Mouse (Mus musculus) liver, embryonic 16.5 days (tissue): Measurements from ENCODE around the gene Commd1. TPM values are rescaled to one million over a fixed set of nuclear protein-coding genes. Genes with fewer than 3 reads are reported as not detected.

ENCODE experiments used
- ATAC-seq: fragments of 200-750 bp; cut with Nextera tagmentation; 2 replicates; pipeline ENCODE4 v1.8.0; 2017; ENCODE audit warnings: low read depth, mild to moderate bottlenecking, moderate number of reproducible peaks, moderate library complexity
- H3K27ac ChIP-seq: fragments of 300-500 bp; sonication (generic); 2 replicates; pipeline ENCODE4 v1.5.1; 2014; ENCODE audit warnings: mild to moderate bottlenecking, low read length
- H3K27me3 ChIP-seq: fragments of 300-500 bp; sonication (generic); 2 replicates; pipeline ENCODE4 v1.6.1; 2014; ENCODE audit warnings: low read depth, low read length, mixed read lengths; ENCODE audit not compliant: control insufficient read depth, insufficient read depth
- H3K36me3 ChIP-seq: fragments of 300-500 bp; sonication (generic); 2 replicates; pipeline ENCODE4 v1.6.1; 2014; ENCODE audit warnings: mild to moderate bottlenecking; ENCODE audit not compliant: control insufficient read depth, insufficient read depth
- H3K4me1 ChIP-seq: fragments of 300-500 bp; sonication (generic); 2 replicates; pipeline ENCODE4 v1.6.1; 2014; ENCODE audit warnings: low read depth, low read length, mixed read lengths; ENCODE audit not compliant: control insufficient read depth
- H3K4me2 ChIP-seq: fragments of 300-500 bp; sonication (generic); 2 replicates; pipeline ENCODE4 v1.6.1; 2014; ENCODE audit warnings: low read depth, low read length, mixed read lengths
- H3K4me3 ChIP-seq: fragments of 300-500 bp; sonication (generic); 2 replicates; pipeline ENCODE4 v1.5.1; 2014; ENCODE audit warnings: low read depth, mild to moderate bottlenecking, low read length
- H3K9ac ChIP-seq: fragments of 300-500 bp; sonication (generic); 2 replicates; pipeline ENCODE4 v1.6.1; 2014; ENCODE audit warnings: low read depth, low read length
- H3K9me3 ChIP-seq: fragments of 300-500 bp; sonication (generic); replicated peaks from 2 replicates; pipeline ENCODE4 v1.6.1; 2016; ENCODE audit warnings: low read length; ENCODE audit not compliant: control insufficient read depth
- WGBS: fragments of 180-500 bp; shearing (Covaris S2); extraction: QIAGEN DNeasy Blood & Tissue Kit; methylation state at CpG from one replicate; pipeline ENCODE4 v1.1.7; 2014; ENCODE audit not compliant: insufficient replicate concordance; 5-methylcytosine and 5-hydroxymethylcytosine counted together
- polyA plus RNA-seq: library from polyadenylated mRNA; unstranded; fragments of >200 nt; fragmentation: Nextera tagmentation; extraction: Ambion mirVana; gene quantifications from 2 replicates; pipeline ENCODE4 v1.2.1, GENCODE M21; 2015

Gene Commd1
- polyA plus RNA-seq, 1 experiment from 2014 or later = 165 TPM

DNA sequence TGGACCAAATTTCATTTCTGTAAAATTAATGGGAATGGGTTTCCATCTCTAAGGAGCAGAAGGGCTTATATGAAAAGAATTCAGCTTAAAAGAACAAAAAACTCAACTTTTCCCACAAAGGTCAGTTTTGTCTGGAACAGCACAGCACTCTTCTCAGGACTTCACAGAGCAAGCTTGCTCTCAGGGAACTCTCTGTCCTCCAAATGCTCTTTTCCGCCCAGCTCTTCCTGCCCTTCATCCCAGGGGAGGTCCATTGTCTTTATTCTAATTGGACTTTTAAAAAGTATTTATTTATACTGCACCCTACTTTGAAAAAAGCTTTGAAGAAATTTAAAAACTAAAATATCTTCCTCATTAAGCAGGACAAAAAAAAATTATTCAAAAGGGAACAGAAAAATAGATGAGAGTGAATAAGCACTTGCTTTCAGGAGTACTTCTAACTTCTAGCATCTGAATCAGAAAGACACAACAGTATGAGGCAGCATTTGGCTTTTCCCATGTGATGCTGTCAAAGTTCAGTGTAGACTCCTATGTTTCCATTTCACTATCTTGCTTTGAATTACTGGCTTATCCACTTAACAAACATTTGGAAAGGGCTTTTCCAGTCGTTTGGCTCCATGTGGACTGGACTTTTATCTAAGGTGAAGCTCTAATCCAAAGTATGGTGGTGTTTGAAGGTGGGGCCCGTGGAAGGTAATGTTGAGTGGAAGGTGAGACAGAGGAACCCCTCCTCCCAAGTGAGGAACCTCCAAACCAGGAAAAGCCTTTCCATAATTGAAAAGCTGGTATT lies 101.6 kb downstream of the Commd1 start:
- no peak overlapping the region for H3K9ac ChIP-seq
- H3K4me2 ChIP-seq = no peak overlapping the region
- no peaks in the 10 kb centered on the region for H3K9me3 ChIP-seq
- no peak for ATAC-seq
- no peaks in the 10 kb centered on the region for H3K27me3 ChIP-seq
- 52% methylated on average over 3 of the region's 3 CpGs for WGBS
- no peak overlapping the region for H3K4me3 ChIP-seq
- no peak overlapping the region for H3K27ac ChIP-seq
- H3K36me3 ChIP-seq = no peaks in the 10 kb centered on the region
- H3K4me1 ChIP-seq = peaks cover 5% of the 10 kb centered on the region; the same call in 1 of the 2 replicates

GRCm38 (mm10) chr11:22879645-22880044 lies 102.5 kb downstream of the Commd1 start:
- Histone ChIP-seq H3K27ac (no peak overlapping the region), H3K36me3 (no peaks in the 10 kb centered on the region), H3K4me2 (no peak overlapping the region), H3K4me1 (peaks cover 5% of the 10 kb centered on the region; the same call in 1 of the 2 replicates), H3K27me3 (no peaks in the 10 kb centered on the region), H3K9ac (no peak overlapping the region), H3K9me3 (no peaks in the 10 kb centered on the region), H3K4me3 (no peak overlapping the region)
- 65% methylated on average over 4 of the region's 4 CpGs for WGBS
- no peak for ATAC-seq

- ATAC-seq = peak; percentile 85
- 25% methylated on average over 3 of the region's 3 CpGs for WGBS
- Histone ChIP-seq H3K9me3 (no peaks in the 10 kb centered on the region), H3K4me2 (peak overlapping the region; percentile 12), H3K27ac (no peak overlapping the region), H3K9ac (no peak overlapping the region), H3K4me1 (peaks cover 8% of the 10 kb centered on the region), H3K36me3 (no peaks in the 10 kb centered on the region), H3K27me3 (no peaks in the 10 kb centered on the region), H3K4me3 (no peak overlapping the region)
Measured at GRCm38 (mm10) chr11:22876680-22877330, 105.4 kb downstream of the Commd1 start.

- H3K4me3 ChIP-seq = no peak overlapping the region
- H3K9me3 ChIP-seq = no peaks in the 10 kb centered on the region
- H3K4me1 ChIP-seq = peaks cover 13% of the 10 kb centered on the region
- H3K36me3 ChIP-seq = no peaks in the 10 kb centered on the region
- ATAC-seq = no peak
- no peak overlapping the region for H3K27ac ChIP-seq
- H3K9ac ChIP-seq = no peak overlapping the region
- WGBS = 73% methylated on average over 4 of the region's 4 CpGs
- no peaks in the 10 kb centered on the region for H3K27me3 ChIP-seq
- H3K4me2 ChIP-seq = no peak overlapping the region
Measured at GRCm38 (mm10) chr11:22875279-22875678, 106.9 kb downstream of the Commd1 start.

- Histone ChIP-seq H3K9ac (no peak overlapping the region), H3K36me3 (no peaks in the 10 kb centered on the region), H3K4me1 (peaks cover 13% of the 10 kb centered on the region), H3K4me3 (no peak overlapping the region), H3K4me2 (no peak overlapping the region), H3K27me3 (no peaks in the 10 kb centered on the region), H3K9me3 (no peaks in the 10 kb centered on the region), H3K27ac (no peak overlapping the region)
- 74% methylated on average over 6 of the region's 6 CpGs for WGBS
- no peak for ATAC-seq
Measured at GRCm38 (mm10) chr11:22874747-22875146, 107.4 kb downstream of the Commd1 start.

DNA sequence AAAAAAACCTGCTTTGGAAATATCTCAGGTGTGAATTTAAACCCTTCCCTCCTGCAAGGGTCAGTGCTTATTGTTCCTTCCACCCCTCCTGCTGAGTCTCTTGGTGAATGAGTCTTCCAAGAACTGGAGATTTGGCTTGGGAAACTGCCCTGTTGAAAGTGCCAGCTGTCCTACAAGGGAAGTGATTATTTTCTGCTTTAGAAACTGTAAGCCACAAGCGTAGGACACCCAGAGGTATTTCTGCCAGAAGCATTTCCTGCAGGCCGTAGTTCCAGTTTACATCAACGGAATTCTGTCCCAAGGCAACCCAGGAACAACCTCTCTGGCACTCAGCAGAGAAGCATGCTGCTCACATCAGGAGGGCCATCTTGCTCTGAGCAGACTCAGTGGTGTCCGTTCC lies 108.8 kb downstream of the Commd1 start:
- ATAC-seq = no peak
- H3K4me2 ChIP-seq = no peak overlapping the region
- H3K27ac ChIP-seq = no peak overlapping the region
- no peaks in the 10 kb centered on the region for H3K36me3 ChIP-seq
- WGBS = 56% methylated on average over 4 of the region's 4 CpGs
- no peak overlapping the region for H3K4me3 ChIP-seq
- H3K9ac ChIP-seq = no peak overlapping the region
- H3K9me3 ChIP-seq = no peaks in the 10 kb centered on the region
- no peaks in the 10 kb centered on the region for H3K27me3 ChIP-seq
- H3K4me1 ChIP-seq = peaks cover 13% of the 10 kb centered on the region

DNA sequence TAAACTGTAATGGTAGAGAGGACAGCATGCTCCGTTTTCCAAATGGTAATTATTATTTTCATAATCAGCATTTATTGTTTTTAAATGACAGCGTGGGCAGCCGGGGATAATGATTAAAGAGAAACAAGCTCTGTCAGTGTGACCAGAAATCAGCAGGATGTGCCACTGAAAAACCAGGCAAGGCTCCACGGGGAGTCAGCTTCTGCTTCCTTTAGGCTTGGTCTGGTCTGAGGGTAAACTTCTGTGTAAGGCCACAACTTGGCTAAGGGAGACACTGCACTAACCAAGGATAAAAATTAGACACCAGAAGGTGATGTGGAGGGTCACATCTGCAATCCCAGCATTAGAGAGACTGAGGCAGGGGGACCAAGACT lies 109.9 kb downstream of the Commd1 start:
- H3K4me3 ChIP-seq = peak overlapping the region; percentile 27
- H3K4me1 ChIP-seq = peaks cover 13% of the 10 kb centered on the region
- H3K4me2 ChIP-seq = peak overlapping the region; percentile 47
- no peaks in the 10 kb centered on the region for H3K36me3 ChIP-seq
- no peak for ATAC-seq
- 23% methylated on average over 4 of the region's 4 CpGs for WGBS
- H3K9me3 ChIP-seq = no peaks in the 10 kb centered on the region
- no peak overlapping the region; the same call in 1 of the 2 replicates for H3K9ac ChIP-seq
- peak overlapping the region; percentile 26 for H3K27ac ChIP-seq
- no peaks in the 10 kb centered on the region for H3K27me3 ChIP-seq

DNA sequence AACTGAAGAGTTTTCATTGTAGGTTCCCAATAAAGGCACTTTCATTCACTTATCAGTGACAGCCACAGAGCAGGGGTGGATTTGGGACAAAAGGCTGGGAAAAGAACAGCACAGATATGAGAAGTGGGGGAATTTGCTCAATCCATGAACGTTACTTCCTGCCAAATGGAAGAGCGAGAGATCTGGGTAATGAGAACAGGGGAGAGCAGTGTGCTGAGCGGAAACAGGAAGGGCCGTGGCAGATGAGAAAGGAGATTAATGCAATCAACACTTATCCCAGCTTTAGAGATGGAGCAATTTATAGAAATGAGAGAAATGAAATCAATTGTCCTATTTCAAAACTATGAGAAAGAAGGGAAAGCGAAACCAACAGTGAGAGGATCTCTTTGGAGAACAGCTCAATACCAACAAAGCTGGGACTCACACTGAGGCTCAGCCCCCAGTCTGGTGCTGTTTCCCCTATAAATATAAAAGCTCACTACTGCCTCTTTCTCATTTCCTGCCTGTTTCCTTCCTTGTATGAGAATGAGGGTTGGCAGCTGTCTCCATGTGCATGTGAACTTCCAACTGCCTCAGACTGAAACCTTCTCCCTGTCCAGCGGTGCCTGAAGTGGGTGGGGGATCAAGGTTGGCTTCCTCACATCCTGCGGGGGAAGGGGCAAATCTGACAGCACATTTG lies 110.4 kb downstream of the Commd1 start:
- peak overlapping the region; percentile 10; the same call in 1 of the 2 replicates for H3K9ac ChIP-seq
- ATAC-seq = no peak
- H3K4me2 ChIP-seq = peak overlapping the region; percentile 47
- peak overlapping the region; percentile 51 for H3K27ac ChIP-seq
- H3K36me3 ChIP-seq = no peaks in the 10 kb centered on the region
- peak overlapping the region; percentile 27 for H3K4me3 ChIP-seq
- no peaks in the 10 kb centered on the region for H3K27me3 ChIP-seq
- H3K4me1 ChIP-seq = peaks cover 10% of the 10 kb centered on the region
- WGBS = 11% methylated on average over 7 of the region's 7 CpGs
- no peaks in the 10 kb centered on the region for H3K9me3 ChIP-seq

GRCm38 (mm10) chr11:22868582-22868981 lies 113.6 kb downstream of the Commd1 start:
- Histone ChIP-seq H3K9me3 (no peaks in the 10 kb centered on the region), H3K36me3 (no peaks in the 10 kb centered on the region), H3K9ac (no peak overlapping the region), H3K4me3 (no peak overlapping the region), H3K4me1 (peaks cover 10% of the 10 kb centered on the region), H3K27ac (no peak overlapping the region), H3K4me2 (no peak overlapping the region), H3K27me3 (no peaks in the 10 kb centered on the region)
- 75% methylated on average over 8 of the region's 8 CpGs for WGBS
- no peak for ATAC-seq
